Mouse (Mus musculus): ENCODE measurements at regions not wholly inside any gene's neighbourhood (a gene's known extent, or its start where the extent isn't known, plus 50 kb on each side); places are given as distances from the start of the nearest gene placed in this dataset.

DNA sequence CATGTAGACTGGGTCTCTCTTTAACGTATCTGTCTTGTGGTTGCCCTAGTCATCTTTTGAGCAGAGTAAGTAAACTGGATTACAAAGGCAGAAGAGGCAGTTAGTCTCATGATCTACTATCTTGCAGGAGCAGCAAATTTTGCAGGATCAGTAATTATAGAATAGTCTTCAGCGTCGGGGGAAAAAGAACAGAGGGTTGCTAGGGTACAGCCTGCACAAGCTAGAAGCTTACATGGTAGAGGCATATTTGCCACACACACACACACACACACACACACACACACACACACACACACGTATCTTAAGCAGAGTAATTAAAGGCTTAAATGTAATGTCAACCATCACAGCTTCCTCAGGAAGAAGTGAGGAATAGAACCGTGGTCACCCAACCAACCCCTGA is 307.6 kb downstream of the Ptpru start:
- H3K4me2 ChIP-seq (replicated peaks; ENCODE audit: low read depth, low read length, severe bottlenecking) = no peak overlapping the region
- TF ChIP-seq POLR2A (IDR thresholded peaks at IDR 0.05; ENCODE audit: borderline replicate concordance, extremely low read depth, insufficient read depth, insufficient read length) = no peak
- no peaks in the 10 kb centered on the region for H3K9me3 ChIP-seq (ENCODE audit: control insufficient read depth, low read length)
- H3K9ac ChIP-seq (ENCODE audit: low read depth, low read length, severe bottlenecking) = no peak overlapping the region
- no peaks in the 10 kb centered on the region; the same call in 1 of the 2 replicates for H3K4me1 ChIP-seq (ENCODE audit: control insufficient read depth, insufficient read depth, low read length)
- no peak overlapping the region for H3K4me3 ChIP-seq (replicated peaks; ENCODE audit: low read length)
- H3K36me3 ChIP-seq (ENCODE audit: control insufficient read depth, insufficient read depth, low read length) = no peaks in the 10 kb centered on the region
- 70% methylated on average over 5 of the region's 5 CpGs for WGBS
- H3K27ac ChIP-seq (replicated peaks; ENCODE audit: low read depth, low read length) = no peak overlapping the region
- H3K27me3 ChIP-seq (ENCODE audit: control insufficient read depth, insufficient read depth, low read length) = no peaks in the 10 kb centered on the region
- DNase-seq (ENCODE audit: low spot score) = no peak
- ATAC-seq (ENCODE audit: low FRiP score, low read depth) = no peak

DNA sequence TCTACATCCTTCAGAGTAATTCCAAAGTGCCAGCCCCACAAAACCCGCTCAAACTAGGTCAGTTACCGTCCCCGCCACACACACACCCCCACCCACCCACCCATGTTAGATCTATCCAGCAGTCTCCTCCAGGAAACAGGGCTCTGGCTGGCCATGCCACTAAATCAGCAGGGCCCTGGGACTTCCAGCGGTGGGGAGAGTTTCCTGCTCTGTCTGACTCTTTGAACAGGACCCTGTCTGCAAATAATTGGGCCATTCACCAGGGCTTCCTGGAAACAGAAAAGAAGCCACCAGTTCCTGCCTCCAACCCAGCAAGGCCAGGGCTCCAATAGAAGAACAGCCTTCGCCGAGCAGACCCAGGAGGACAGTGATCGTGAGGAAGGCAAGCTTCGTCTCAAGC is 307.1 kb downstream of the Ptpru start:
- no peak overlapping the region for H3K4me2 ChIP-seq (replicated peaks; ENCODE audit: low read depth, low read length, severe bottlenecking)
- H3K36me3 ChIP-seq (ENCODE audit: control insufficient read depth, insufficient read depth, low read length) = no peaks in the 10 kb centered on the region
- DNase-seq (ENCODE audit: low spot score) (no peak), ATAC-seq (ENCODE audit: low FRiP score, low read depth) (no peak)
- no peaks in the 10 kb centered on the region for H3K9me3 ChIP-seq (ENCODE audit: control insufficient read depth, low read length)
- H3K27me3 ChIP-seq (ENCODE audit: control insufficient read depth, insufficient read depth, low read length) = no peaks in the 10 kb centered on the region
- no peaks in the 10 kb centered on the region; the same call in 1 of the 2 replicates for H3K4me1 ChIP-seq (ENCODE audit: control insufficient read depth, insufficient read depth, low read length)
- no peak for TF ChIP-seq POLR2A (IDR thresholded peaks at IDR 0.05; ENCODE audit: borderline replicate concordance, extremely low read depth, insufficient read depth, insufficient read length)
- WGBS = 45% methylated on average over 8 of the region's 8 CpGs
- no peak overlapping the region for H3K4me3 ChIP-seq (replicated peaks; ENCODE audit: low read length)
- no peak overlapping the region for H3K27ac ChIP-seq (replicated peaks; ENCODE audit: low read depth, low read length)
- no peak overlapping the region for H3K9ac ChIP-seq (ENCODE audit: low read depth, low read length, severe bottlenecking)

DNA sequence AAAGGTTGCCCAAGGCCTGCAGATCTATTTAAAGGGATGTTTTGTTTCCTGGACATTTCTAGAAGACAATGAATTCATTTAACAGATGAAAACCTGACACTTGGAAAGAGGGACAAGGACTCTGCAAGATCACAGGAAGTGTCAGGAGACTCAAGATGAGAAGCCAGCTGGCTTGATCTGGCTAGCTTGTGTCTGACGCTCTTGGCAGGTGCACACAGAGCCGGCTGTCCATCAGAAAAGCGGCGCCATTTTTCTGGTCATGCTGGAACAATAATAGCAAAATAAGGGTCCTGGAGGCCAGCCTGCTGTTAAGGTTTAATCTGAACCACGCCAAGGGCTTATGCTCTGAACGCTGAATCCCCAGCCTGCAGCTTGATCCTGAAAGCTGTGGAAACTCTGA is 303.3 kb downstream of the Ptpru start:
- no peak overlapping the region for H3K4me3 ChIP-seq (replicated peaks; ENCODE audit: low read length)
- H3K4me1 ChIP-seq (ENCODE audit: control insufficient read depth, insufficient read depth, low read length) = no peaks in the 10 kb centered on the region; the same call in 1 of the 2 replicates
- no peak overlapping the region for H3K4me2 ChIP-seq (replicated peaks; ENCODE audit: low read depth, low read length, severe bottlenecking)
- no peak overlapping the region for H3K9ac ChIP-seq (ENCODE audit: low read depth, low read length, severe bottlenecking)
- no peaks in the 10 kb centered on the region for H3K27me3 ChIP-seq (ENCODE audit: control insufficient read depth, insufficient read depth, low read length)
- H3K27ac ChIP-seq (replicated peaks; ENCODE audit: low read depth, low read length) = no peak overlapping the region
- H3K36me3 ChIP-seq (ENCODE audit: control insufficient read depth, insufficient read depth, low read length) = no peaks in the 10 kb centered on the region
- WGBS = 77% methylated on average over 6 of the region's 6 CpGs
- DNase-seq (ENCODE audit: low spot score) (no peak), ATAC-seq (ENCODE audit: low FRiP score, low read depth) (no peak)
- TF ChIP-seq POLR2A (IDR thresholded peaks at IDR 0.05; ENCODE audit: borderline replicate concordance, extremely low read depth, insufficient read depth, insufficient read length) = no peak
- no peaks in the 10 kb centered on the region for H3K9me3 ChIP-seq (ENCODE audit: control insufficient read depth, low read length)

DNA sequence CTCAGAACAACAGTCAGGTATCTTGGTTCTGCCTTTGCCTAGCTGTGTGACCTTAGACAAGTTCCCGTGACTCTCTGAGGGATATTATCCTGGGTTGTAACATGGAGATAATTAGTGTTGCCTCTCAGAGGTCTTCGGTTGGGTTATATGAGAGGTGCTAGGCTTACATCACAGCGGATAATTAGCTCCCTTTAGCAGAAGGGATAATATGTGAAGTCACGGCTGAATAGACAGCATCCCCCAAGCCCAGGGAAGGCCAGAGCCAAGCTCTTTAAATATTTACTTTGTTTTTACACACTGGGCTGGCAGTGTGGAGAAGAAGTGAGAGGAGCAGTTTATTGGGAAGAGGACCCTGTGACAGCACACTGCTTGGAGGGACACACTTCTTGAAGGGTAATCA is 299.9 kb downstream of the Ptpru start:
- Histone ChIP-seq H3K27me3 (ENCODE audit: control insufficient read depth, insufficient read depth, low read length) (no peaks in the 10 kb centered on the region), H3K4me2 (replicated peaks; ENCODE audit: low read depth, low read length, severe bottlenecking) (no peak overlapping the region), H3K9ac (ENCODE audit: low read depth, low read length, severe bottlenecking) (no peak overlapping the region), H3K4me1 (ENCODE audit: control insufficient read depth, insufficient read depth, low read length) (no peaks in the 10 kb centered on the region), H3K27ac (replicated peaks; ENCODE audit: low read depth, low read length) (no peak overlapping the region), H3K9me3 (ENCODE audit: control insufficient read depth, low read length) (no peaks in the 10 kb centered on the region), H3K4me3 (replicated peaks; ENCODE audit: low read length) (no peak overlapping the region), H3K36me3 (ENCODE audit: control insufficient read depth, insufficient read depth, low read length) (no peaks in the 10 kb centered on the region)
- no peak for DNase-seq (ENCODE audit: low spot score)
- 55% methylated on average over 4 of the region's 4 CpGs for WGBS
- no peak for TF ChIP-seq POLR2A (IDR thresholded peaks at IDR 0.05; ENCODE audit: borderline replicate concordance, extremely low read depth, insufficient read depth, insufficient read length)
- no peak for ATAC-seq (ENCODE audit: low FRiP score, low read depth)

DNA sequence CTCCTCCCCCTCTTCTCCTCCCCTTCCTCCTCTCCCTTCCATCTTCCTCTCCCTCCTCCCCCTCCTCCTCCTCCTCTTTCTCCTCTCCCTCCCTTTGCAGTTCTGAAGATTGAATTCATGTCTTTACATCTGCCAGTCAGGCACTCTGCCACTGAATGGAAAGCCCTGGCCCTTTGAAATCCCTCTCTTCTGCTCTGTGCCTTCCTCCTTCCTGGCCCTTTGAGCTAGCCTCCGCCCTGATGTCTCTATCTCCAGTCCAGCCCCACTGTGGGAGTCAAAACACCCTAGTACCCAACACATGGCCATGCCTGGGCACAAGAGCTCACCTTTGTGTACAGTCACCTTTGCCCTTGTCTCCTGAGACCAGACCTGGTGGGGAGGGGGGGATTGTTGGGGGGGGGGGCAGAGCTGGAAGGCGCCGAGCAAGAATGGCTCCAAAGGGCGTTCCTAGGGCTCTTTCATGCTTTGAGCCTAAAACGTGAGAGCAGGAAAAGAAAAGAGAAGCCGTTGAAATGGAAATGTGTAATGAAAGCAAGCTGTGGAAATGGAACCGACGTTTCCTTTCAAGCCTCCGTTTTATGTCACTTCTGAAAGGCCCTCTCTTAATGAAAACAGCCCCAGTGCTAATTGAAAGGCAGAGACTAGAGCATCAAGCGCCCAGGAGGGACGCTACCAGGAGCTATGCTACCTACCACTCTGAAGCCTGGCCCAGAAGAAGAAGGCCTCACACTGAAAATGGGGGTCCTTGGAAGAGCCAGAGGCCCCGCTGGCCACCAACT is 291.5 kb downstream of the Ptpru start:
- H3K4me1 ChIP-seq (ENCODE audit: control insufficient read depth, insufficient read depth, low read length) = no peaks in the 10 kb centered on the region
- no peak overlapping the region for H3K9ac ChIP-seq (ENCODE audit: low read depth, low read length, severe bottlenecking)
- DNase-seq (ENCODE audit: low spot score) (no peak), ATAC-seq (ENCODE audit: low FRiP score, low read depth) (no peak)
- WGBS = 36% methylated on average over 12 of the region's 12 CpGs
- TF ChIP-seq POLR2A (IDR thresholded peaks at IDR 0.05; ENCODE audit: borderline replicate concordance, extremely low read depth, insufficient read depth, insufficient read length) = no peak
- H3K27me3 ChIP-seq (ENCODE audit: control insufficient read depth, insufficient read depth, low read length) = no peaks in the 10 kb centered on the region
- H3K4me3 ChIP-seq (replicated peaks; ENCODE audit: low read length) = no peak overlapping the region
- no peak overlapping the region for H3K27ac ChIP-seq (replicated peaks; ENCODE audit: low read depth, low read length)
- no peak overlapping the region for H3K4me2 ChIP-seq (replicated peaks; ENCODE audit: low read depth, low read length, severe bottlenecking)
- no peaks in the 10 kb centered on the region for H3K9me3 ChIP-seq (ENCODE audit: control insufficient read depth, low read length)
- no peaks in the 10 kb centered on the region for H3K36me3 ChIP-seq (ENCODE audit: control insufficient read depth, insufficient read depth, low read length)
